Mouse (Mus musculus): ENCODE measurements around the gene Msmp. TPM values are rescaled to one million over a fixed set of nuclear protein-coding genes. Genes with fewer than 3 reads are reported as not detected.
A peak's percentile ranks its signal among the peaks of the same experiment; 100 is the strongest.

The Msmp gene
- polyA plus RNA-seq (2012; fragmentation: generic; extraction: Trizol) = not detected
- long read RNA-seq, experiment 1 = 0 reads
- long read RNA-seq, experiment 2 = 0 reads

GRCm38 (mm10) chr4:43584444-43585416, at the start of gene Msmp:
TSS of gene Msmp (minus strand) at chr4:43584494.
- TF ChIP-seq USF1 (IDR thresholded peaks at IDR 0.05; ENCODE audit: low read depth) = no peak
- TF ChIP-seq CTCF (IDR thresholded peaks at IDR 0.05; ENCODE audit: control insufficient read depth, insufficient read depth, insufficient read length) = no peak
- TF ChIP-seq FOSL1 (IDR thresholded peaks at IDR 0.05; ENCODE audit: insufficient read depth, low read length, poor library complexity, severe bottlenecking) = no peak
- TF ChIP-seq MAX (IDR thresholded peaks at IDR 0.05) = no peak
- no peak for TF ChIP-seq MYOG (IDR thresholded peaks at IDR 0.05; ENCODE audit: control insufficient read depth, extremely low read depth, insufficient read length)
- TF ChIP-seq CEBPB (IDR thresholded peaks at IDR 0.05; ENCODE audit: low read depth) = no peak
- no peak for TF ChIP-seq MYOD1 (IDR thresholded peaks at IDR 0.05; ENCODE audit: control insufficient read depth, insufficient read length, low read depth)
- peaks cover 3% of the 10 kb centered on the region for H3K79me3 ChIP-seq (ENCODE audit: low read depth)
- no peak within 1 kb of the TSS for H3K4me3 ChIP-seq (ENCODE audit: insufficient read depth, poor library complexity, severe bottlenecking)
- no peak within 1 kb of the TSS for H3ac ChIP-seq (ENCODE audit: control insufficient read depth, insufficient read length, low read depth)
- peaks cover 4% of the 10 kb centered on the region for H3K79me2 ChIP-seq (ENCODE audit: control insufficient read depth, insufficient read depth)
- H3K36me3 ChIP-seq (ENCODE audit: control insufficient read depth, insufficient read depth) = peaks cover 33% of the 10 kb centered on the region
- H3K27me3 ChIP-seq (ENCODE audit: control insufficient read depth, insufficient read depth, insufficient read length) = no peaks in the 10 kb centered on the region

- no peaks in the 10 kb centered on the region for H3K27me3 ChIP-seq (ENCODE audit: control insufficient read depth, insufficient read depth, insufficient read length)
- TF ChIP-seq MYOG (IDR thresholded peaks at IDR 0.05; ENCODE audit: control insufficient read depth, extremely low read depth, insufficient read length) (no peak), CTCF (IDR thresholded peaks at IDR 0.05; ENCODE audit: control insufficient read depth, insufficient read depth, insufficient read length) (no peak), USF1 (IDR thresholded peaks at IDR 0.05; ENCODE audit: low read depth) (no peak), CEBPB (IDR thresholded peaks at IDR 0.05; ENCODE audit: low read depth) (no peak), MYOD1 (IDR thresholded peaks at IDR 0.05; ENCODE audit: control insufficient read depth, insufficient read length, low read depth) (no peak), FOSL1 (IDR thresholded peaks at IDR 0.05; ENCODE audit: insufficient read depth, low read length, poor library complexity, severe bottlenecking) (no peak), MAX (IDR thresholded peaks at IDR 0.05) (no peak)
- no peak overlapping the region for H3ac ChIP-seq (ENCODE audit: control insufficient read depth, insufficient read length, low read depth)
Measured at GRCm38 (mm10) chr4:43633736-43634135, 49.4 kb upstream of the Msmp start.

GRCm38 (mm10) chr4:43633296-43633695, 49.0 kb upstream of the Msmp start:
- Histone ChIP-seq H3K79me2 (ENCODE audit: control insufficient read depth, insufficient read depth) (no peaks in the 10 kb centered on the region), H3K27me3 (ENCODE audit: control insufficient read depth, insufficient read depth, insufficient read length) (no peaks in the 10 kb centered on the region), H3ac (ENCODE audit: control insufficient read depth, insufficient read length, low read depth) (no peak overlapping the region), H3K4me3 (ENCODE audit: insufficient read depth, poor library complexity, severe bottlenecking) (no peak overlapping the region), H3K79me3 (ENCODE audit: low read depth) (no peaks in the 10 kb centered on the region), H3K36me3 (ENCODE audit: control insufficient read depth, insufficient read depth) (no peaks in the 10 kb centered on the region)
- TF ChIP-seq USF1 (IDR thresholded peaks at IDR 0.05; ENCODE audit: low read depth) (no peak), MAX (IDR thresholded peaks at IDR 0.05) (no peak), MYOD1 (IDR thresholded peaks at IDR 0.05; ENCODE audit: control insufficient read depth, insufficient read length, low read depth) (no peak), CEBPB (IDR thresholded peaks at IDR 0.05; ENCODE audit: low read depth) (no peak), MYOG (IDR thresholded peaks at IDR 0.05; ENCODE audit: control insufficient read depth, extremely low read depth, insufficient read length) (no peak), FOSL1 (IDR thresholded peaks at IDR 0.05; ENCODE audit: insufficient read depth, low read length, poor library complexity, severe bottlenecking) (no peak), CTCF (IDR thresholded peaks at IDR 0.05; ENCODE audit: control insufficient read depth, insufficient read depth, insufficient read length) (no peak)

More at GRCm38 (mm10) chr4:43633736-43634135, 49.4 kb upstream of the Msmp start:
- H3K36me3 ChIP-seq (ENCODE audit: control insufficient read depth, insufficient read depth) = no peaks in the 10 kb centered on the region
- H3K4me3 ChIP-seq (ENCODE audit: insufficient read depth, poor library complexity, severe bottlenecking) = no peak overlapping the region
- H3K79me2 ChIP-seq (ENCODE audit: control insufficient read depth, insufficient read depth) = no peaks in the 10 kb centered on the region
- no peaks in the 10 kb centered on the region for H3K79me3 ChIP-seq (ENCODE audit: low read depth)

- H3K79me2 ChIP-seq (ENCODE audit: control insufficient read depth, insufficient read depth) = no peaks in the 10 kb centered on the region
- H3K36me3 ChIP-seq (ENCODE audit: control insufficient read depth, insufficient read depth) = no peaks in the 10 kb centered on the region
- no peaks in the 10 kb centered on the region for H3K79me3 ChIP-seq (ENCODE audit: low read depth)
- H3K27me3 ChIP-seq (ENCODE audit: control insufficient read depth, insufficient read depth, insufficient read length) = no peaks in the 10 kb centered on the region
- H3K4me3 ChIP-seq (ENCODE audit: insufficient read depth, poor library complexity, severe bottlenecking) = peak overlapping the region; percentile 28
- TF ChIP-seq CTCF (IDR thresholded peaks at IDR 0.05; ENCODE audit: control insufficient read depth, insufficient read depth, insufficient read length) (no peak), FOSL1 (IDR thresholded peaks at IDR 0.05; ENCODE audit: insufficient read depth, low read length, poor library complexity, severe bottlenecking) (no peak), MAX (IDR thresholded peaks at IDR 0.05) (no peak), USF1 (IDR thresholded peaks at IDR 0.05; ENCODE audit: low read depth) (no peak), MYOD1 (IDR thresholded peaks at IDR 0.05; ENCODE audit: control insufficient read depth, insufficient read length, low read depth) (no peak)
- H3ac ChIP-seq (ENCODE audit: control insufficient read depth, insufficient read length, low read depth) = peak overlapping the region; percentile 88
Measured at GRCm38 (mm10) chr4:43631956-43632920, 47.9 kb upstream of the Msmp start.

All from C2C12 (cell line).